Mouse (Mus musculus) 416B (cell line): ENCODE data around the gene Nav2.

ENCODE experiments used
- DNase-seq: peaks from one replicate; pipeline ENCODE4 v3.0.0; 2011; ENCODE audit warnings: low read depth

Gene Nav2

GRCm38 (mm10) chr7:49487347-49487746 is 578.8 kb downstream of the Nav2 start:
- DNase-seq, result no peak

DNA sequence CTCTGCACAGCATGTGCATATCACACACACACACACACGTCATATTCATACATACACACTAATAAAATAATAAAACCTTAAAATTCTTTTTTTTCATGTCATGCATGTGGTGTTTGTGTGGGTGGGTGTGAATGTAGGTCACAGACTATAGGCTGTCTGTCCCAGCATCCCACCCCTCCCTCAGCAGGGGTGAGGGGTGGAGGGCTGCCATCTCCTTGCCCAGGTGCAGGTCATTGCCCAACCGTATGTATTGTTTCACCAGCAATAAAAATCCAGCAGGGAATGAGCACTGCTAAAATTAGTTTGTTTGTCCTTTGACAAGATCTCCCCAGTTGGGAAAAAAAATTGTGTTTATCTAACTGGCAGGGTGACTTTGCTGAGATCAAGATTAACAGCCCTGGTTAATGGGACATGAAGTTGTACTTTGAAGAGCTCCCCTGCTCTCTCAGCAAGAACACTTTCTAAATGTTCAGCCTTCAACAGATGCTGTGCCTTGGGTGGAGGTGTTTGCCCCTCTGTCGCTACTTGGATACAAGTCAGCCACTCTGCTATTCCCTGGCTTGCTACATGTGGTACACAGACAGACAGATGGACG is 580.1 kb downstream of the Nav2 start:
- DNase-seq, result no peak

DNA sequence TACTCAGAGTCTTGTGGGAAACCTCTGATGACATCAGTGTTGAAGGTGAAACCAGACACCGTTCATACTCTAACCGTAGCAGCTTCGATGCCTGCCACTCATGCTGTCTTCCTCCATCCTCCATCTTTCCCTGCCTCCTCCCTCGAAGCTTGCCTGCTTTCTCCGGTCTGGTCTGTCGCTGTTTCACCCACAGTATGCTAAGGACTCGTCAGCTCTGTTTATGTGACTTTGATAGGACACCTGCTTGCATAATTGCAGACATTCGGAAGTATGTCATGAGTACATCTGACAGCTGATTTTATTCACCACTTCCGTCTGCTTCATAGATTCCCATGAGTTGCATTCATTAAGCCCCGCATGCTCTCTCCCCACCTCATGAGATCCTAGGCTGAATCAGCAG is 582.3 kb downstream of the Nav2 start:
- no peak for DNase-seq

GRCm38 (mm10) chr7:49492622-49493021 is 584.1 kb downstream of the Nav2 start:
- no peak for DNase-seq

- peak; percentile 34 for DNase-seq
Measured at GRCm38 (mm10) chr7:49493210-49493609, 584.7 kb downstream of the Nav2 start.

GRCm38 (mm10) chr7:49494654-49495053 is 586.1 kb downstream of the Nav2 start:
- no peak for DNase-seq

DNA sequence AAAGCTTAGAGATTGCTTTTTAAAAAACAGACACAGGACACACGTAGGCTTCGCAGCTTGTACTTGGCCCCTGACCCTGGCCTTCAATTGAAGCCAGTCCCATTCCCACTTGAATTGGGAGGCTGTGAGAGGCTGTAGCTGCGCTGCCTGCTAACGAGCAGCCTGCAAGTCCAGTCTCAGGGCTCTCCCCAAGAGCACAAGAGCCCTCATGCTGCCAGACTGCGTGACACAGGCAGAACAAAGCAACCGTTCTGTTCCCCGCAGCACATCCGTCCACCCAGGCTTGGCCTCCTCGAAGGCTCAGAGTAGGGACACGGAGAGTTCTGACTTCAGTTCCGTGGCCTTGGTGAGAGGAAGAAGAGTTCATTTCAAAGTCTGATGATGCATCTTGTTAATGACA is 587.6 kb downstream of the Nav2 start:
- DNase-seq, result no peak

DNA sequence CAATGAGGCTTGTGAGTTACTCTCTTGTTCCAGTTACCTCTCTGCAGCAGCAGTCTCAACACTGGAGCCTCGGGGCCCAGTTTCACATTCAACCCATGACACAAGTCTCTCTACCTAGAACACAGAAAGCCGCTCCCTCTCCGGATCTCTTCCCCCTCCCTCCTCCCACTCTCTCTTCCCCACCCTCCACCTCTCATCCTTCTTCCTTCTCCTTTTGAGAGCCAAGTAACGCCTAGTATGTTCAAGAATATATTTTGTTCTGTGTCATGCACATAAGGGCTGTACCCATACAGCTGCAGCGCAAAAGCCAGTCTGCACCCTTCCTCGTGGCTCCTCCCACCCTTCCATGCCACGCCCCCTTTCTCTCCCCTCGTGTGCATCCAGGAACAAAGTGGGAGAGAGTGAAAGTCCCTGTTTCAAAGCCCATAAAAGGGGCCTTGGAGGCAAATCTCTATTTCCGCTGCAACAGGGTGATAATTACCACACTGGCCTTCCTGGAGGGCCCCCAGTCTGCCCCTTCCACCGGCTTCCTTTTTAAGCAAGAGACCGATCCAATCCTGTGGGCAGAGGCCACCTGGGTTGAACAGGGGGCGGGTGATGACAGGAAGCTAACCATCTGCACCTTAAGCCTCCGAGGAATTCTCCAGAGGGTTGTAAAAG is 588.4 kb downstream of the Nav2 start:
- no peak for DNase-seq

- no peak for DNase-seq
Measured at GRCm38 (mm10) chr7:49497426-49497892, 588.9 kb downstream of the Nav2 start.

DNA sequence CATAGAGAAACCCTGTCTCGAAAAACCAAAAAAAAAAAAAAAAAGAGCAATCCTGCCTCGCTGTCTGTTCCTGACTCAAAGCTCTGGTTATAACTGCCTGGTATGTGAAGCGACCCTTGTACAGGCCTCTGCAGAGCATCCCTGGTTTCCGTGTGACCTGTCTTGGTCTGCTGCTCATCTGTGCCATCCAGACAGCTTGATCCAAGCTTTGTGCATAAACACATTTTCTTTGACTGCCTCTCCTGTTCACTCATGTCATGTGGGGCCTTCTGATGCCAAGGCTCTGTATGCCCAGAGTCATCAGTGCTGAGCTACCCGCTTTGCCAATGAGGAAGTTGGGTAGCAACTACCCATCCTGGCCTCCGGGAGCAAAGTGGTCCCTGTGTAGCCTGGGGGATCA is 591.1 kb downstream of the Nav2 start:
- DNase-seq, result no peak

DNA sequence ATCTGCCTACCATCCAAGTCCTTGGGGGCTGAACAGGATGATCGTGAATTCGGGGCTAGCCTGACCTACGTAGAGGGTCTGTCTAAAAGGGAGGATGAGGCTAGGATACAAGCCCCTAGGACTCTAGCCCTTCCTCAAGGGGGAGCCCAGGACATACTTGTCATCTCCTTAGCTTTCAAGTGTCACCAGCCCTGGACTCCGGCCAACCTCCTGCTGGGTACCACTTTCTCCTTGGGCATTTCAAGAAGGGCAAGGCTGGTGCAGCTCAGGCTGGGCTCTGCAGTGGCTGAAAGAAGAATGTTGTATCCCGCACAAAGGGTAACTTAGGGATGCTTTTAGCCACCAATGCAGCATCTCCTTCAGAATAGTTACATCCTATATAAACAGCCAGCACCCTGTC is 592.4 kb downstream of the Nav2 start:
- no peak for DNase-seq

DNA sequence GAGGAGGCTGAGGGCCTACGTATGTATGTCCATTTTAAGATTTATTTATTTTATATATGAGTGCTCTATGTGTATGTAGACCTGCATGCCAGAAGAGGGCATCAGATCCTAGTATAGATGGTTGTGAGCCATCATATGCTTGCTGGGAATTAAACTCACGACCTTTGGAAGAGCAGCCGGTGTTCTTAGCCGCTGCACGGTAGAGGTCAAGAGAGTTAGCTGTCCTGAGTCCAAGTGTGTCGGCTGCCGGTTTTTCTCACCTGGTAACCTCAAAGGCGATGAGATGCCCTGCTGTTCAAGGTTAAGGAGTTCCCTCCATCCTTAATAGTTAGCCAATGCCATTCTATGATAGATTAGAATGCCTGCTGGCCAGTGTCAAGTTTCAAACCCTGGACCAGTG is 594.9 kb downstream of the Nav2 start:
- no peak for DNase-seq

- DNase-seq, result no peak
Measured at GRCm38 (mm10) chr7:49503881-49504280, 595.4 kb downstream of the Nav2 start.

GRCm38 (mm10) chr7:49504297-49504696 is 595.8 kb downstream of the Nav2 start:
- DNase-seq, result no peak

DNA sequence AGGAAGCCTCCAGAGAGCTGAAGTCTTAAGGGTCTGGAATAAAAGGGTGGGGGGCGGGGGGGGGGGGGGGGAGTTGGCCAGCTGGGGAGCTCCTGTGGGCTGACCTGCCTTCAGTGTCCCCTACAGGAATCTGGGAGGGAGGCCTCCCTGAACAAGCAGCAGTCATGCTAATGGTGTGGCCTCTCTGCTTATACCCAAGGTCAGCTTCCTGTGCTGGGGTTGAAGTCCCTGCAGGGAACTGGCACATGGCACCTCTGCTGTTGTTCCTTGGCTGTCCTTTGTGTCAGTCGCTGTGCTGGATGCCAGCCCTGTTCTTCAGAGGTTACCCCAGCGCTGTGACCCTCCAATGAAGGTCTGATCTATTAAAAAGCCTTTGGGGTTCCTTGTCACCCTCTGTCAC is 596.5 kb downstream of the Nav2 start:
- DNase-seq, result no peak

GRCm38 (mm10) chr7:49506085-49506820 is 597.7 kb downstream of the Nav2 start:
- no peak for DNase-seq

GRCm38 (mm10) chr7:49507943-49508506 is 599.5 kb downstream of the Nav2 start:
- DNase-seq, result no peak

- no peak for DNase-seq
Measured at GRCm38 (mm10) chr7:49511820-49512453, 603.4 kb downstream of the Nav2 start.

GRCm38 (mm10) chr7:49513763-49514437 is 605.4 kb downstream of the Nav2 start:
- no peak for DNase-seq

- DNase-seq, result no peak
Measured at GRCm38 (mm10) chr7:49515012-49515411, 606.5 kb downstream of the Nav2 start.

GRCm38 (mm10) chr7:49520504-49520903 is 612.0 kb downstream of the Nav2 start:
- no peak for DNase-seq

DNA sequence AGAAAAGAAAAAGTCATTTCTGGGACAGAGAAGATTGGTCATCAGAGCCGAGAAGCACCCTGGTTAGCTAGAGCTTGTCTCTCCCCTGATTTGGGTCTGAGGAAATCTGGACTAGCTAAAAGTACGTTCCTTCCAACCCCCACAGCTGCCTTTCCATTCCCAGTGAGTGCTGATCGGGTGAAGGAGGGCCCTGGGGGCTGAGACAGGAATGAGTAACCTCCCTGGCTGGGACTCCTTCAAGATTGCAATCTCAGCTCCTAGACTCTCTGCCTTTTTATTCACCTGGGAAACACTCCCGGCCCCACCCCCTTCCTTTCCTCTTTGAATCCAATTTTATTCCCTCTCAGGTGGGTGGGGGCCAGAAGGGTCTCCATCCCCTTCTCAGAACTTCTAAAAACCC is 612.8 kb downstream of the Nav2 start:
- DNase-seq, result no peak
